Mouse (Mus musculus) thymus, adult 2 months (tissue): ENCODE results near the gene Acss3.

Experiments
- CTCF ChIP-seq: fragments of 200-500 bp; IDR thresholded peaks from 2 replicates; pipeline ENCODE4 v1.5.1; 2012; ENCODE audit warnings: mild to moderate bottlenecking, control low read depth, low read length, moderate library complexity, borderline replicate concordance; ENCODE audit not compliant: control insufficient read depth, poor library complexity, insufficient read depth; ENCODE audit errors: extremely low read depth
- POLR2A ChIP-seq: fragments of 200-500 bp; IDR thresholded peaks from 2 replicates; pipeline ENCODE4 v1.6.1; 2012; ENCODE audit warnings: mild to moderate bottlenecking, low read length, control low read depth, moderate library complexity; ENCODE audit not compliant: control insufficient read depth, poor library complexity, insufficient read depth; ENCODE audit errors: extremely low read depth

DNA sequence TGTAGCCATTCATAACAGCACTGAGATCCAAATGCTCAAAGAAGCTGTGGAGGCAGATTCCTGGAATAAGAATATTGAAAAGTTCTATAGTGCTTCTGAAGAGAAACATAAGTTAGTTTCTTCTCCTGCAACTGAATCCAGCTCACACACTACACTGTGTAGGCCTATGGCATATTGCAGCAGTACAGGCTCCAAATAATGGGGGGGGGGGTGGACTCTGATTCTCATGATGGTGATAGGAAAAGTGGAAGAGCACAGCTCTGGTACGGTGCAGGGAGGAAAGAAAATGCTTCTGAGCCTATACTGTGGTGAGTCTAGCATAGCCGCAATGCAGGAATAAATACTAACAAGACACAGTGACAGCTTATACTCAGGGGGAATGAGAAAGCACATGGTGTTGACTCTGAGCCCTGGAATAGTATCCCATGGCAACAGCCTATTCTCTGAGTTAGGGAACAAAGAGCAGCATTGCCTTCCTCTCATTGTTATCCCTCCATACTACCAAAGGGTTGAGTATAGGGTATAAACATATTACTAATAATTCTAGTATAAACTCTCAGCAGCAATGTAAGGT is 125.3 kb downstream of the Acss3 start:
- TF ChIP-seq CTCF: no peak
- TF ChIP-seq POLR2A: no peak
